Mouse (Mus musculus): Measurements from ENCODE around the gene Shb. TPM values are rescaled to one million over a fixed set of nuclear protein-coding genes. Genes with fewer than 3 reads are reported as not detected.
"Not testable (repeated sequence)": the region's sequence is repeated elsewhere in the genome, so short reads cannot be mapped to it uniquely, and the experiment has no call there.

Gene Shb
- total RNA-seq, 2 experiments from 2014 or later: 29.7 to 46.1 TPM

GRCm38 (mm10) chr4:45409270-45409669 is 123.0 kb downstream of the Shb start:
- intact Hi-C loops (cut with DNase I): loop anchor here (5.0 to 10.0 kb wide), 2 partner anchors 67 to 394 kb away; partner anchors contain the start of genes Dcaf10, Exosc3, Polr1e and Zbtb5
- peak; percentile 68 to 78 for DNase-seq

- peak; percentile 87 to 90 for DNase-seq
- intact Hi-C loops (cut with DNase I): loop anchor here (5.0 to 10.0 kb wide), 2 partner anchors 66 to 394 kb away; partner anchors contain the start of genes Dcaf10, Exosc3, Polr1e and Zbtb5
Observed at GRCm38 (mm10) chr4:45408427-45409132, 123.7 kb downstream of the Shb start, which contains the start of gene Slc25a51. TSS of gene Slc25a51 (minus strand) at chr4:45408766.

- intact Hi-C loops (cut with DNase I): loop anchor here (5.0 to 10.0 kb wide), 2 partner anchors 66 to 393 kb away; partner anchors contain the start of genes Dcaf10, Exosc3, Polr1e and Zbtb5
- no peak for DNase-seq
Observed at GRCm38 (mm10) chr4:45407703-45408334, 124.5 kb downstream of the Shb start.

GRCm38 (mm10) chr4:45407001-45407702 is 125.1 kb downstream of the Shb start:
- DNase-seq: no peak
- intact Hi-C loops (cut with DNase I): loop anchor here (5.0 to 10.0 kb wide), 2 partner anchors 65 to 392 kb away; partner anchors contain the start of genes Dcaf10, Exosc3, Polr1e and Zbtb5

DNA sequence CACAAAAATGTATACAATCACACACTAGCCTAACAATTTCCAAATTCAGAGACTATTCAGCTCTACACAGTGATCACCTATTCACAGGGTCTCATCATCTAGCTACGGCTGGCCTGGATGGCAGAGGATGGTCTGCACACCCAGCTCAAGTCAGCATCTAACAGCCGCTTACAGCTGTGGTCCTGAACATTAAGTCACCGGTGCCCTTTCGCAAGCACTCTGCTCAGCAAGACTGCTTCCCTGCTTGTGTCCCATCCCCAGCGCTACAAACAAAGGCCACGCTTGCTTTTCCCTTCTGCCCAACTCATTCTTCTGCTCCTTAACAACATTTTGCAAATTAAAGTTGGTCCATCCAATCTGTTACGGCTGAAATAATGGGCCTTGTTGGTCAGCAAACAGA is 125.9 kb downstream of the Shb start:
- intact Hi-C loops (cut with DNase I): loop anchor here (5.0 to 10.0 kb wide), 2 partner anchors 64 to 392 kb away; partner anchors contain the start of genes Dcaf10, Exosc3, Polr1e and Zbtb5
- no peak for DNase-seq

GRCm38 (mm10) chr4:45405315-45405714 is 127.0 kb downstream of the Shb start:
- intact Hi-C loops (cut with DNase I): loop anchor here (5.0 to 10.0 kb wide), 2 partner anchors 63 to 391 kb away; partner anchors contain the start of genes Dcaf10, Exosc3, Polr1e and Zbtb5
- DNase-seq: no peak

DNA sequence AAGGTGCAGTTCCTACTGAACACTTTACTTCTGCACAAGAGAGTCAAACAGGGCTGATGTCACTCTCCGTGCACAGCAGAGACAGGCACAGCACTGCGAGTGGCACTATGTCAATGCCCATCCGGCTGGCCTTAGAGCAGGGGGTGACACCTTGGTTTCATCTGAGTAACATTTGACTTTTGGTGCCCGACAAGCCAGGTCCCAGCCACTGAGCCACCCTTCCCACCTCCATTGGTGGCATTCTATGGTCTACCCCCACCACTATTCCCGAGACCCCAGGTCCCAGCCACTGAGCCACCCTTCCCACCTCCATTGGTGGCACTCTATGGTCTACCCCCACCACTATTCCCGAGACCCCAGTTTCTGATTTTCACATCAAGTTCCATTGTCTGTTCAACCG is 128.2 kb downstream of the Shb start:
- DNase-seq: no peak
- intact Hi-C loops (cut with DNase I): loop anchor here (10.0 kb wide), 1 partner anchor 389 kb away; the partner anchor contains the start of genes Polr1e and Zbtb5

GRCm38 (mm10) chr4:45403499-45403878 is 128.8 kb downstream of the Shb start:
- DNase-seq: no peak
- intact Hi-C loops (cut with DNase I): loop anchor here (10.0 kb wide), 1 partner anchor 389 kb away; the partner anchor contains the start of genes Polr1e and Zbtb5

- intact Hi-C loops (cut with DNase I): loop anchor here (10.0 kb wide), 1 partner anchor 388 kb away; the partner anchor contains the start of genes Polr1e and Zbtb5
Observed at GRCm38 (mm10) chr4:45402878-45403498, 129.3 kb downstream of the Shb start.

DNA sequence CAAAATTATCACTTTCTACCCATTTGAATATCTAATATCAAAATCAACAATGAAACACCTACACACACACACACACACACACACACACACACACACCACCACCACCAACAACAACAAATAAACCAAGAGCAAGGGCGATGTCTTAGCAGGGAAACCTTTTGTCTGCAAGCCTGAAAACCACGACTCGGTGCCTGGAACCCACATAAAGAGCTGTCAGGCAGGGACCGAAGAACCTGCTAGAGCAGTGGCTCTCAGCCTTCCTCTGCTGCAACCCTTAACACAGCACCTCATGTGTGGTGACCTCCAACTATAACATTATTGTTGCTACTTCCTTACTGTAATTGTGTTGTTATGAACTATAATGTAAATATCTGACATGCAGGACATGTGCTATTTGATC is 130.0 kb downstream of the Shb start:
- intact Hi-C loops (cut with DNase I): loop anchor here (10.0 kb wide), 1 partner anchor 387 kb away; the partner anchor contains the start of genes Polr1e and Zbtb5
- no peak for DNase-seq

More at GRCm38 (mm10) chr4:45402878-45403498, 129.3 kb downstream of the Shb start:
- no peak for DNase-seq

DNA sequence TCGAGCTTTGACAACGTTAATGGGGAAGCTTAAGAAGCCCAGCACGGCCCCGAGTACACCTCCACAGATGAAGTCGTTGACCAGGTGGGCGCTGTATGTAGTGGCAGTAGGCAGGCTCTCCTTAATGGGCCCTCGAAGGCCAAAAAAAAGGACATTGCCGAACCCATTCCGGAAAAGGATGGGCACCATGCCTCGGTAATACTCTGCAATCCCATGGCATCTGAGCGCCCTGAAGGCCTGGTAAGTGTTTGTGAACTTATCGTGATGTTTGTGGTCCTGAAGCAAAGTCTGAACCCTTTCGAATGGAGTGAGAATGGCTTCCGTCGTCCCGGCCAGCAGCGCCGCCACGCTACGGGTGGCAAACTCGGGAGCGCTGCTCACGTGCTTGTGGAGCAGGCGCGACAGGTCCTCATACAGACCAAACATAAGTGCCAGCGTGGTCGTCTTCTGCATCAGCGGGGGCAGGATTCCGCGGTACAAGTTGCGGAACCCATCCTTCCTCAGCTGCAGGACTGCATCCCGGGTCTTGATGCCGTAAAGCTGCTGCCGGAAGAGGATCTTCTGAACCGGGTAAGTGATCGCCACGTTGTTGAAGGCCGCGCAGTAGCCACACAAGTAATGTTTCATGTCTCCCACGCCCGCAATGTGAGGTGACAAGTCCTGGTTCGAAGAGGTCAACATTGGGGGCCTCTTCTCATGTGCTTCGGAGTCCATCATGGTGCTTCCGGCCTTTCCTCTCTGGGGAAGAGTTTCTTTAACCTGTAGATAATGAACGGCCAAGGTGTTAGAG is 132.7 kb downstream of the Shb start:
- no peak for DNase-seq
- intact Hi-C loops (cut with DNase I): loop anchor here (10.0 kb wide), 1 partner anchor 385 kb away; the partner anchor contains the start of genes Polr1e and Zbtb5

GRCm38 (mm10) chr4:45398315-45398714 is 134.0 kb downstream of the Shb start:
- intact Hi-C loops (cut with DNase I); DNase-seq: not testable (repeated sequence)

- intact Hi-C loops (cut with DNase I); DNase-seq: not testable (repeated sequence)
Observed at GRCm38 (mm10) chr4:45396211-45396610, 136.1 kb downstream of the Shb start.

DNA sequence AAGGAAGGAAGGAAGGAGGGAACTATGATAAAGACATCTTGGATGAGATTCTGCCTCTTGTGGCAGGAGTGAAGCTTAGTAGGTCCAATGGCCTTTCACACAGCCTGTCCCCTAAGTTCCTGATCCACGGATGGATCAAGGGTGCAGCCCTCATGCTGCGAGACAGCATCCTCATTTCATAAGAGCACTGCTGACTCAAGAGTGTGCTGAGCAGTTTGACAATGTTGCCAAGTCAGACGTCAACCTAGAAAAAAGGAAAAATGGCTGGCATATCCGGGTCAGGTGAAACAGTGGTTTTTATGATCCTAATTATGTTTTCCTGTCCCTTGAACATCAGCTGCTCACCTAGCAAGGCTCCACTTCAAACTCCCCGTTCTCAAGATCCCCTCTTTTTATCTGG is 138.6 kb downstream of the Shb start:
- intact Hi-C loops (cut with DNase I): no loop called here

GRCm38 (mm10) chr4:45392994-45393393 is 139.3 kb downstream of the Shb start:
- no peak for DNase-seq
- intact Hi-C loops (cut with DNase I): no loop called here

More for the DNA sequence above, 138.6 kb downstream of the Shb start:
- DNase-seq: no peak

DNA sequence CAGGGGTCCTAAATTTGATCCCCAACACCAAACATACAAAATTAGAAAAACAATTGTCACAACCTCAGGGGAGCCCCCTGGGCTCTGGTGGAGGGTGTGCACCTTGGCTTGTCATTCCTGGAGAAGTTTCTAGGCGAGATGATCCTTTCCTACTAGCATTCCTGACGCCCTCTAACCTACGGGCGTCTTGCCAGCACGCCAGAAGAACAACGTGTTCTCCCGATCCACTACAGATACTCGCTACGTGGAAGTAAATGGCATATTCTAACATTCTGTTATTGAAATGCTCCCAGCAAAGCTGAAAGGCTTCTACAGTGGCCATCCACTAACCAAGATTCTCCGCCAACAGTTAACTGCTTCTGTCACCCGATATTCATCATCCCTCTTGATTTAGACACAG is 139.7 kb downstream of the Shb start:
- intact Hi-C loops (cut with DNase I): no loop called here
- DNase-seq: peak in 1 of 2 experiments; percentile 33

GRCm38 (mm10) chr4:45392099-45392498 is 140.2 kb downstream of the Shb start:
- DNase-seq: no peak
- intact Hi-C loops (cut with DNase I): no loop called here

GRCm38 (mm10) chr4:45387296-45387695 is 145.0 kb downstream of the Shb start:
- intact Hi-C loops (cut with DNase I); DNase-seq: not testable (repeated sequence)

DNA sequence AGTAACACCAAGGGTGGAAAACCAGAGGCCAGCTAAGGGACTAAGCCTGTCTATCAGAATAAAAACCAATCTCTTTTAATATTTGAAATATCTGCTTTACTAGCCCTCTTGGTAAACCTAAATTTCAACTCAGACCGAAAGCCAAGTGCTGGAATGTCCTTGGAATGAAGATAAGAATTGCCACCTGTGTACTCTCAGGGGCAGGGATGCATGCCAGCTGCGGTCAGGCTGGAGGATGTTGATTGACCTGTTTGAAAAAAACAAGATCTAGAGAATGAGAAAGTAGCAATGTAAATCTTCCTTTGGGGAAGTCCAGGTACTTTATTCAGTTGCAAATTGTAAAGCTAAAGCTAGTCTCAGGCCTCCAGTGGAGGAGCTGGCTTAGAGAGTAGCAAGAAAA is 150.1 kb downstream of the Shb start:
- DNase-seq; intact Hi-C loops (cut with DNase I): not testable (repeated sequence)
